Mouse (Mus musculus) erythroblast, embryonic 14.5 days (primary cell): ENCODE data around the gene Atl1.

Source experiments
- GATA1 ChIP-seq: IDR thresholded peaks from 2 replicates; pipeline ENCODE4 v1.6.1; 2012; ENCODE audit warnings: low read length, inconsistent platforms, mixed read lengths
- TAL1 ChIP-seq: IDR thresholded peaks from 3 replicates; pipeline ENCODE4 v1.6.1; 2012; ENCODE audit warnings: low read length, inconsistent platforms, mixed read lengths

- TF ChIP-seq GATA1: no peak
- no peak for TF ChIP-seq TAL1
These were observed 28.9 kb upstream of the Atl1 start for GRCm38 (mm10) chr12:69863505-69863904.
